Mouse (Mus musculus): ENCODE data around the gene Bin2. TPM values are rescaled to one million over a fixed set of nuclear protein-coding genes. Genes with fewer than 3 reads are reported as not detected.

Bin2 gene
- total and polyA plus RNA-seq, 3 experiments: 51.4 to 89.9 (median 64.8) TPM

GRCm38 (mm10) chr15:100708433-100709078, 39.2 kb upstream of the Bin2 start:
- no peak overlapping the region for H3K4me2 ChIP-seq (ENCODE audit: insufficient read depth, low read depth, poor library complexity, severe bottlenecking)
- H3K27ac ChIP-seq (ENCODE audit: insufficient read depth, low read depth): no peak overlapping the region
- no peak overlapping the region for H3K4me3 ChIP-seq (replicated peaks in 1 of 3; ENCODE audit: low read depth in 2 of 3, low read length in 2 of 3, poor library complexity in 1 of 3)
- H3K36me3 ChIP-seq (replicated peaks in 1 of 2; ENCODE audit: control insufficient read depth in 1 of 2, insufficient read depth in 1 of 2, low read length in 1 of 2): no peaks in the 10 kb centered on the region
- H3K27me3 ChIP-seq (replicated peaks): peaks cover 1% of the 10 kb centered on the region
- dilution Hi-C loops (cut with MboI; ENCODE audit: extremely low pct_ligation_motif_present, extremely low pct_unique_long_range_greater_than_20kb, low sequenced_read_pairs) (no loop called here), in situ Hi-C loops (cut with MboI; ENCODE audit: low pct_ligation_motif_present, low pct_unique_long_range_greater_than_20kb, low sequenced_read_pairs) (no loop called here)
- peaks cover 6% of the 10 kb centered on the region for H3K9me3 ChIP-seq (replicated peaks; ENCODE audit: low read length)
- no peak for DNase-seq (ENCODE audit: extremely low read depth)
- H3K9ac ChIP-seq (ENCODE audit: insufficient read depth, low read depth): no peak overlapping the region
- H3K4me1 ChIP-seq (ENCODE audit: control insufficient read depth in 1 of 2, insufficient read depth in 2 of 2): peaks cover 13 to 20% of the 10 kb centered on the region in 2 experiments
- no peaks in the 10 kb centered on the region for H3K79me2 ChIP-seq (replicated peaks; ENCODE audit: control insufficient read depth, extremely low read depth, insufficient read depth, poor library complexity, severe bottlenecking)
- TF ChIP-seq SMC3 (IDR thresholded peaks at IDR 0.05; ENCODE audit: low read depth, low read length): no peak
- no peak for TF ChIP-seq NELFE (IDR thresholded peaks at IDR 0.05; ENCODE audit: low read depth, low read length)
- TF ChIP-seq JUND (conservative IDR thresholded peaks at IDR 0.05; ENCODE audit: low read depth, low read length): no peak
- TF ChIP-seq MEF2A (IDR thresholded peaks at IDR 0.05; ENCODE audit: borderline replicate concordance, low read depth, low read length): no peak
- TF ChIP-seq ELF1 (IDR thresholded peaks at IDR 0.05; ENCODE audit: low read depth, low read length): no peak
- TF ChIP-seq ETS1 (conservative IDR thresholded peaks at IDR 0.05; ENCODE audit: low read depth, low read length): no peak
- TF ChIP-seq GABPA (IDR thresholded peaks at IDR 0.05; ENCODE audit: insufficient replicate concordance, low read depth, low read length): no peak
- no peak for TF ChIP-seq ZKSCAN1 (IDR thresholded peaks at IDR 0.05; ENCODE audit: borderline replicate concordance, low read depth, low read length)
- TF ChIP-seq NRF1 (IDR thresholded peaks at IDR 0.05; ENCODE audit: low read depth, low read length): no peak
- TF ChIP-seq TCF12 (IDR thresholded peaks at IDR 0.05; ENCODE audit: low read depth, low read length): no peak
- no peak for TF ChIP-seq ZNF384 (IDR thresholded peaks at IDR 0.05; ENCODE audit: low read depth, low read length)
- no peak for TF ChIP-seq EP300 (IDR thresholded peaks at IDR 0.05; ENCODE audit: low read length)
- TF ChIP-seq UBTF (IDR thresholded peaks at IDR 0.05; ENCODE audit: low read depth, low read length): no peak
- TF ChIP-seq USF1 (IDR thresholded peaks at IDR 0.05; ENCODE audit: low read depth, low read length): no peak

GRCm38 (mm10) chr15:100706226-100706625, 36.9 kb upstream of the Bin2 start:
- in situ Hi-C loops (cut with MboI; ENCODE audit: low pct_ligation_motif_present, low pct_unique_long_range_greater_than_20kb, low sequenced_read_pairs) (no loop called here), dilution Hi-C loops (cut with MboI; ENCODE audit: extremely low pct_ligation_motif_present, extremely low pct_unique_long_range_greater_than_20kb, low sequenced_read_pairs) (no loop called here)
- Histone ChIP-seq H3K79me2 (replicated peaks; ENCODE audit: control insufficient read depth, extremely low read depth, insufficient read depth, poor library complexity, severe bottlenecking) (no peaks in the 10 kb centered on the region), H3K27ac (ENCODE audit: insufficient read depth, low read depth) (no peak overlapping the region), H3K4me1 (ENCODE audit: control insufficient read depth in 1 of 2, insufficient read depth in 2 of 2) (peaks cover 13 to 20% of the 10 kb centered on the region in 2 experiments), H3K4me3 (replicated peaks in 1 of 3; ENCODE audit: low read depth in 2 of 3, low read length in 2 of 3, poor library complexity in 1 of 3) (no peak overlapping the region), H3K27me3 (replicated peaks) (peaks cover 1% of the 10 kb centered on the region), H3K9ac (ENCODE audit: insufficient read depth, low read depth) (no peak overlapping the region), H3K9me3 (replicated peaks; ENCODE audit: low read length) (no peaks in the 10 kb centered on the region), H3K36me3 (replicated peaks in 1 of 2; ENCODE audit: control insufficient read depth in 1 of 2, insufficient read depth in 1 of 2, low read length in 1 of 2) (peaks cover 0 to 3% of the 10 kb centered on the region in 2 experiments), H3K4me2 (ENCODE audit: insufficient read depth, low read depth, poor library complexity, severe bottlenecking) (no peak overlapping the region)
- DNase-seq (ENCODE audit: extremely low read depth): peak; percentile 92
- TF ChIP-seq JUN (IDR thresholded peaks at IDR 0.05; ENCODE audit: insufficient read depth, low read depth, low read length) (no peak), MXI1 (IDR thresholded peaks at IDR 0.05; ENCODE audit: low read depth, low read length) (no peak), ETS1 (conservative IDR thresholded peaks at IDR 0.05; ENCODE audit: low read depth, low read length) (peak; percentile 96), MAX (IDR thresholded peaks at IDR 0.05; ENCODE audit: low read length) (no peak), TBP (conservative IDR thresholded peaks at IDR 0.05; ENCODE audit: low read depth, low read length) (peak; percentile 51; the same call in 1 of the 2 replicates), JUND (conservative IDR thresholded peaks at IDR 0.05; ENCODE audit: low read depth, low read length) (no peak), PAX5 (IDR thresholded peaks at IDR 0.05; ENCODE audit: low read length) (no peak), SIN3A (IDR thresholded peaks at IDR 0.05; ENCODE audit: low read length) (no peak), EP300 (IDR thresholded peaks at IDR 0.05; ENCODE audit: low read length) (peak; percentile 61), BHLHE40 (IDR thresholded peaks at IDR 0.05; ENCODE audit: low read depth, low read length) (peak; percentile 96), MAFK (IDR thresholded peaks at IDR 0.05; ENCODE audit: insufficient replicate concordance, low read length) (peak; percentile 65; the same call in 1 of the 2 replicates), NRF1 (IDR thresholded peaks at IDR 0.05; ENCODE audit: low read depth, low read length) (no peak), IRF4 (IDR thresholded peaks at IDR 0.05; ENCODE audit: low read depth, low read length) (no peak), ELF1 (IDR thresholded peaks at IDR 0.05; ENCODE audit: low read depth, low read length) (peak; percentile 56; the same call in 1 of the 2 replicates), TCF12 (IDR thresholded peaks at IDR 0.05; ENCODE audit: low read depth, low read length) (0 out of 2 replicates have a peak, but pooled peaks have one; percentile 28)

Data from CH12.LX (cell line).